Mouse (Mus musculus) activated CD4-positive, CD25-positive, alpha-beta regulatory T cell, adult 9 weeks (primary cell): ENCODE measurements around the gene Armc8. TPM values are rescaled to one million over a fixed set of nuclear protein-coding genes. Genes with fewer than 3 reads are reported as not detected.

Experiments
- polyA plus RNA-seq: library from polyadenylated mRNA; unstranded; fragments of 100-300 nt; shearing (Covaris generic); gene quantifications from one replicate; pipeline ENCODE4 v1.2.1, GENCODE M21; 2017

Armc8 gene
- 32.3 TPM for polyA plus RNA-seq

DNA sequence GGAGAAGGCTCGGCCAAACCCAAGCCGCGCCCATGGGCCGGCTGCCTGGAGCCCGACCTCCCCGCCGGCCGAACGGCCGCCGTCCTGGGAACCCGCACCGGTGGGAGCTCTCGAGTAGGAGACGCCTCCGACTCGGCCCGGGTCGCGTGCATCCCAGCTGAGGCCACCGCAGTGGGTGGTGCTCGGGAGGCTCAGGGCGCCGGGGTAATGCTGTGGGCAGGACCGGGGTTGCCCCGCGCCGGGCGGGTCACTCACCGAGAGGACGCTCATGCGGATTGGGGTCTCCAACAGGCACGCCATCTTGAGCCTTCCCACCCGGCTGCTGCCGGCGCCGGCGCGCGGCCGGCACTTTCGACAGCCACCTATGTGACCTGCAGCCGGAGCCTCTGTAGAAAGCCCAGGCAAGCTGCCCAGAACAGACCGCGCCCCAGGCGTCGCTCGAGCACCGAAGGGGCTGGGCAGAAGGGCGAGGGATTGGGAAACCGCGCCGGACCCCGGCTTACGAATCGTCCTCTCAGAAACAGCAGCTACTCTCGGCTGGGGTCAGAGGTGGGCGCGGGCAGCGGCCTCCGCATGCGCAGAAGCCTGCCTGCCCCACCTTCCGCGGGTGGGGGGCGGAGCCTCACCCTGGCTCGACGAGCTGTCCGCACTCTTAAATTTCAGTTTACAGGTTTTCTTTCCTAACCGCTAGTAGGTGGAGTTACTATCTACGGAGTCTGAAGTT, at the start of gene Armc8:
TSS of gene Armc8 (minus strand) at position 553 of the 724 bp plus-strand sequence.

GRCm38 (mm10) chr9:99612202-99612601, 43.5 kb upstream of the Armc8 start, which contains the start of gene A4gnt:
A4gnt (plus strand) TSS chr9:99612502.

GRCm38 (mm10) chr9:99575677-99576480, 7.2 kb upstream of the Armc8 start, which contains the start of gene Dbr1:
Dbr1 (plus strand) TSS chr9:99575799.

GRCm38 (mm10) chr9:99451161-99451560, 117.5 kb downstream of the Armc8 start, which contains the start of gene Nme9:
Nme9 (plus strand) TSS chr9:99451475.

DNA sequence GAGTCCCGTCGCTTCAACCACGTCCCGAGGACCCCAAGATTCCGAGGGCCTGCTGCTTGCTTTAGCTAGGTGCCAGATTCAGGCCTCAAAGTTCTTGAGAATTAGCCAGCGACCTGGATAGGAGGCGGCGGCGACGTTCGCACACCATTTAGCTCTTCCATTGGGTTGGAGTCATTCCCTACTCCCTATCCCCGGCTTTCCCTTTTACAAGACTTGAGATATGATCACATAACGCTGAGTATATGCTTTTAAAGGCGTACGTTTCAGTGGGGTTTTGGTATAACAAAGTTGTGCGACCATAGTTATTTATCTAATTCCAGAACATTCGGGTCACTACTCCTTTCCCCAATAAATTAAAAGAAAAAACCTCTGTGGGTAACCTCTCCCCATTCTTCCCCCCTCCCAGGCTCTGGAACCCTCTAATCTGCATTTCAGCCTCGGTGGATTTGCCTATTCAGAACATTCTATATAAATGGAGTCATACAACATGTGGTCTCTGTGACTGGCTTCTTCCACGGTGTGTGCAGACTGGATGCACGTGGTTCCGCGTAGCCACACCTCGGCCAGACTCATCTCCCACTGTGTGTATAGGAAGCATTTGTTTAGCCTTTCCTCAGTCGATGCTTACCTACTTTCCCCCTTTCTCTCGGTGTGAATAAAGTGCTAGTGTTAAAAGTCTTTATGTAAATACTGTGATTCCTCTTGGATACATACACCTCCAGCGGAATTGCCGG, 131.5 kb downstream of the Armc8 start, which contains the start of gene Mras:
TSS of gene Mras (minus strand) at position 351 of the 734 bp plus-strand sequence.

Other genes starting within 250 kb of the Armc8 start
- not detected for gene Esyt3, start 210.3 kb downstream of the Armc8 start, polyA plus RNA-seq
- not detected for gene Mras, start 131.5 kb downstream of the Armc8 start, polyA plus RNA-seq
- not detected for gene Nme9, start 117.4 kb downstream of the Armc8 start, polyA plus RNA-seq
- 26.4 TPM for gene Dbr1, start 6.9 kb upstream of the Armc8 start, polyA plus RNA-seq
- gene A4gnt, start 43.6 kb upstream of the Armc8 start, polyA plus RNA-seq: not detected
- not detected for gene Dzip1l, start 60.6 kb upstream of the Armc8 start, polyA plus RNA-seq
- not detected for gene Cldn18, start 148.4 kb upstream of the Armc8 start, polyA plus RNA-seq